Mouse (Mus musculus): ENCODE data around the gene Cog1. TPM values are rescaled to one million over a fixed set of nuclear protein-coding genes. Genes with fewer than 3 reads are reported as not detected.

Gene Cog1
- total and polyA plus RNA-seq, 3 experiments, result 29.4 to 113 (median 37.4) TPM

DNA sequence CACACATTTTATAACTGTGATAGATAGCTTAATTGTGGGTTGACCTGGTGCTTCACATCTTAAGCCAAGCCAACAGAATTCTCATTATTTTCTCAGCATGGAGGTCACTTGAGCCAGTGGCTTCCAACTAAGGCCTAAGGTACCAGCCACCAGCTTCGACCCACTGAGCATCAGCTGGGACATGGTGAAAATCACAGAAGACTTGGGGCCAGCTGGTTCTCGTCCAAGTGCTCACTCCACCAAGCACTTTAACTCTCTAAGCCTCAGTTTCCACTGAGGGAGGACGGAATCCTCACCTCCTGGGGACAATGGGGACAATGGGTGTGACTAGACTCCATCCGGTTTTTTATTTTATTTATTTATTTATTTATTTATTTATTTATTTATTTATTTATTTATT is 26.9 kb upstream of the Cog1 start:
- no peaks in the 10 kb centered on the region for H3K27me3 ChIP-seq (ENCODE audit: control insufficient read depth in 1 of 2, insufficient read depth in 2 of 2, low read length in 2 of 2)
- TF ChIP-seq RCOR1 (IDR thresholded peaks at IDR 0.05; ENCODE audit: low read depth, low read length) (no peak), TBP (IDR thresholded peaks at IDR 0.05; ENCODE audit: low read depth, low read length) (no peak), CHD2 (IDR thresholded peaks at IDR 0.05; ENCODE audit: low read length) (no peak), POLR2AphosphoS5 (IDR thresholded peaks at IDR 0.05; ENCODE audit: borderline replicate concordance, low read depth, low read length) (no peak), GATA1 (IDR thresholded peaks at IDR 0.05; ENCODE audit: low read depth, low read length) (no peak), GABPA (IDR thresholded peaks at IDR 0.05; ENCODE audit: low read depth, low read length) (no peak), POLR2A (IDR thresholded peaks at IDR 0.05; ENCODE audit: control insufficient read depth in 1 of 2, insufficient read depth in 1 of 2, low read depth in 1 of 2, low read length in 2 of 2, poor library complexity in 1 of 2) (no peak), ZKSCAN1 (IDR thresholded peaks at IDR 0.05; ENCODE audit: low read depth, low read length) (no peak), USF1 (IDR thresholded peaks at IDR 0.05; ENCODE audit: low read depth, low read length) (no peak), MYB (IDR thresholded peaks at IDR 0.05; ENCODE audit: low read depth, low read length) (no peak), MYC (IDR thresholded peaks at IDR 0.05; ENCODE audit: low read depth, low read length) (no peak), CTCF (IDR thresholded peaks at IDR 0.05 in 2 of 3, conservative IDR thresholded peaks at IDR 0.05 in 1 of 3; ENCODE audit: control insufficient read depth in 1 of 3, insufficient read depth in 1 of 3, low read depth in 2 of 3, low read length in 3 of 3, poor library complexity in 1 of 3, severe bottlenecking in 1 of 3) (no peak)
- no peaks in the 10 kb centered on the region for H3K9me3 ChIP-seq (replicated peaks; ENCODE audit: insufficient read depth, low read length)
- H3K79me2 ChIP-seq (ENCODE audit: control insufficient read depth, insufficient read depth, low read length, poor library complexity), result no peaks in the 10 kb centered on the region; the same call in 1 of the 2 replicates
- DNase-seq (ENCODE audit: low read depth, low spot score), result no peak
- no peak overlapping the region for H3K4me3 ChIP-seq (ENCODE audit: control insufficient read depth in 1 of 2, insufficient read depth in 1 of 2, low read depth in 2 of 2, low read length in 2 of 2)
- H3K27ac ChIP-seq (ENCODE audit: control insufficient read depth, low read depth, low read length), result no peak overlapping the region
- H3K4me1 ChIP-seq (ENCODE audit: control insufficient read depth in 1 of 2, insufficient read depth in 2 of 2, low read length in 2 of 2), result peaks cover 2 to 4% of the 10 kb centered on the region in 2 experiments
- no peak overlapping the region for H3K9ac ChIP-seq (ENCODE audit: control insufficient read depth, low read depth, low read length, poor library complexity, severe bottlenecking)
- no peaks in the 10 kb centered on the region for H3K36me3 ChIP-seq (ENCODE audit: control insufficient read depth in 1 of 2, insufficient read depth in 2 of 2, low read length in 2 of 2)

DNA sequence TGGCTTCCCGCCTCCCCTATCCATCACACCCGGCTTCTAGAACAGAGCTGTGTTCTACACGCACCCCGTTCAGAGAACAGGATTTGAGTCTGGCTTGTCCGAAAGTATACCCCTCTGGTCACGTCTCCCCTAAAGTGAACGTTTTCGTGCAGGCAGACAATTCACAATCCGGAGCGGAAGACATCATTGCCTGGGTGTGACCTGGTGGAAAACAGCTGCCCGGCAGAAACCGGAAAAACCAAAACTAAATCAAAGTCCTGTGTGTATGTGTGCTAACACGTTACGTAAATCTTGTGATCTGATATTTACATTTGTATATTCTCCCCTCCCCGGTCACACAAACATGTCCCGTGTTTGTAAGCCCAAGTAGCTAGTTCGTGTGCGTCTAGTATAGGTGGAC is 23.5 kb upstream of the Cog1 start:
- DNase-seq (ENCODE audit: low read depth, low spot score), result no peak
- no peak overlapping the region for H3K9ac ChIP-seq (ENCODE audit: control insufficient read depth, low read depth, low read length, poor library complexity, severe bottlenecking)
- H3K27me3 ChIP-seq (ENCODE audit: control insufficient read depth in 1 of 2, insufficient read depth in 2 of 2, low read length in 2 of 2), result no peaks in the 10 kb centered on the region; a peak in 1 of 4 replicates
- H3K4me1 ChIP-seq (ENCODE audit: control insufficient read depth in 1 of 2, insufficient read depth in 2 of 2, low read length in 2 of 2), result peaks cover 0 to 3% of the 10 kb centered on the region in 2 experiments; a peak in 2 of 4 replicates
- no peak overlapping the region for H3K4me3 ChIP-seq (ENCODE audit: control insufficient read depth in 1 of 2, insufficient read depth in 1 of 2, low read depth in 2 of 2, low read length in 2 of 2)
- H3K27ac ChIP-seq (ENCODE audit: control insufficient read depth, low read depth, low read length), result no peak overlapping the region
- TF ChIP-seq MEF2A (IDR thresholded peaks at IDR 0.05; ENCODE audit: extremely low read depth, insufficient replicate concordance, low read depth, low read length, poor library complexity, severe bottlenecking) (no peak), MAFK (IDR thresholded peaks at IDR 0.05; ENCODE audit: borderline replicate concordance, low read depth, low read length) (no peak), RAD21 (IDR thresholded peaks at IDR 0.05; ENCODE audit: low read depth, low read length) (no peak), ZNF384 (IDR thresholded peaks at IDR 0.05; ENCODE audit: low read depth, low read length) (no peak), CHD1 (IDR thresholded peaks at IDR 0.05; ENCODE audit: low read depth, low read length) (no peak), MAX (IDR thresholded peaks at IDR 0.05; ENCODE audit: low read length) (no peak), ETS1 (IDR thresholded peaks at IDR 0.05; ENCODE audit: low read depth, low read length) (no peak), RCOR1 (IDR thresholded peaks at IDR 0.05; ENCODE audit: low read depth, low read length) (no peak), GATA1 (IDR thresholded peaks at IDR 0.05; ENCODE audit: low read depth, low read length) (no peak), NRF1 (IDR thresholded peaks at IDR 0.05; ENCODE audit: insufficient read depth, low read depth, low read length, poor library complexity, severe bottlenecking) (no peak)
- H3K9me3 ChIP-seq (replicated peaks; ENCODE audit: insufficient read depth, low read length), result no peaks in the 10 kb centered on the region
- H3K79me2 ChIP-seq (ENCODE audit: control insufficient read depth, insufficient read depth, low read length, poor library complexity), result no peaks in the 10 kb centered on the region
- no peaks in the 10 kb centered on the region for H3K36me3 ChIP-seq (ENCODE audit: control insufficient read depth in 1 of 2, insufficient read depth in 2 of 2, low read length in 2 of 2)

Data from MEL (cell line).